Mouse (Mus musculus) heart, embryonic 10.5 days (tissue): ENCODE results near the gene Med13. TPM values are rescaled to one million over a fixed set of nuclear protein-coding genes. Genes with fewer than 3 reads are reported as not detected.
A peak's percentile ranks its signal among the peaks of the same experiment; 100 is the strongest.

Experiments used
- DNase-seq: peaks from one replicate; pipeline ENCODE4 v3.0.0-alpha.2; 2017; ENCODE audit warnings: low spot score
- H3K27ac ChIP-seq: fragments of 300-500 bp; sonication (generic); 2 replicates; pipeline ENCODE4 v1.5.1; 2016; ENCODE audit warnings: mild to moderate bottlenecking
- H3K27me3 ChIP-seq: fragments of 300-500 bp; sonication (generic); 2 replicates; pipeline ENCODE4 v1.6.1; 2016; ENCODE audit warnings: mild to moderate bottlenecking; ENCODE audit not compliant: poor library complexity, insufficient read depth, severe bottlenecking
- H3K36me3 ChIP-seq: fragments of 300-500 bp; sonication (generic); 2 replicates; pipeline ENCODE4 v1.6.1; 2016; ENCODE audit warnings: mild to moderate bottlenecking, moderate library complexity
- H3K4me1 ChIP-seq: fragments of 300-500 bp; sonication (generic); 2 replicates; pipeline ENCODE4 v1.6.1; 2016; ENCODE audit warnings: mild to moderate bottlenecking
- H3K4me3 ChIP-seq: fragments of 300-500 bp; sonication (generic); 2 replicates; pipeline ENCODE4 v1.5.1; 2016; ENCODE audit warnings: mild to moderate bottlenecking, moderate library complexity
- H3K9me3 ChIP-seq: fragments of 300-500 bp; sonication (generic); 2 replicates; pipeline ENCODE4 v1.6.1; 2016; ENCODE audit warnings: mild to moderate bottlenecking, moderate library complexity
- WGBS: fragments of 180-500 bp; shearing (Covaris S2); methylation state at CpG from one replicate; pipeline ENCODE4 v1.1.7; 2016; 5-methylcytosine and 5-hydroxymethylcytosine counted together
- polyA plus RNA-seq: library from polyadenylated mRNA; unstranded; fragments of >200 nt; fragmentation: Nextera tagmentation; extraction: Ambion mirVana; gene quantifications from 2 replicates; pipeline ENCODE4 v1.2.1, GENCODE M21; 2016

The Med13 gene
- polyA plus RNA-seq: 4.1 and 7.5 TPM in 2 replicates

GRCm38 (mm10) chr11:86356854-86357788, at the start of gene Med13:
Gene Med13 (minus strand): TSS chr11:86357602.
- peaks cover 15% of the 10 kb centered on the region; the same call in 1 of the 2 replicates for H3K4me1 ChIP-seq
- WGBS: 4% methylated on average over 66 of the region's 81 CpGs
- no peaks in the 10 kb centered on the region for H3K9me3 ChIP-seq
- peak within 1 kb of the TSS; percentile 99 for H3K27ac ChIP-seq
- peaks cover 26% of the 10 kb centered on the region for H3K36me3 ChIP-seq
- H3K4me3 ChIP-seq: peak within 1 kb of the TSS; percentile 96
- H3K27me3 ChIP-seq: no peaks in the 10 kb centered on the region
- DNase-seq: peak; percentile 81

- 69% methylated on average over 4 of the region's 4 CpGs for WGBS
- no peak overlapping the region for H3K4me3 ChIP-seq
- no peaks in the 10 kb centered on the region for H3K36me3 ChIP-seq
- H3K4me1 ChIP-seq: no peaks in the 10 kb centered on the region
- no peak for DNase-seq
- H3K27ac ChIP-seq: no peak overlapping the region
- no peaks in the 10 kb centered on the region for H3K9me3 ChIP-seq
- H3K27me3 ChIP-seq: no peaks in the 10 kb centered on the region
Measured at GRCm38 (mm10) chr11:86404590-86404989, 47.2 kb upstream of the Med13 start.

GRCm38 (mm10) chr11:86403845-86404244, 46.4 kb upstream of the Med13 start:
- Histone ChIP-seq H3K27me3 (no peaks in the 10 kb centered on the region), H3K27ac (no peak overlapping the region), H3K36me3 (no peaks in the 10 kb centered on the region), H3K4me3 (no peak overlapping the region), H3K4me1 (no peaks in the 10 kb centered on the region), H3K9me3 (no peaks in the 10 kb centered on the region)
- no peak for DNase-seq
- 86% methylated on average over 2 of the region's 2 CpGs for WGBS

GRCm38 (mm10) chr11:86399241-86400107, 42.1 kb upstream of the Med13 start:
- Histone ChIP-seq H3K36me3 (no peaks in the 10 kb centered on the region), H3K4me3 (no peak overlapping the region), H3K9me3 (no peaks in the 10 kb centered on the region), H3K4me1 (peaks cover 7% of the 10 kb centered on the region), H3K27ac (no peak overlapping the region), H3K27me3 (no peaks in the 10 kb centered on the region)
- DNase-seq: no peak
- 81% methylated on average over 9 of the region's 9 CpGs for WGBS

- WGBS: 80% methylated on average over 5 of the region's 5 CpGs
- no peaks in the 10 kb centered on the region for H3K27me3 ChIP-seq
- no peak overlapping the region for H3K4me3 ChIP-seq
- H3K4me1 ChIP-seq: peaks cover 9% of the 10 kb centered on the region
- no peaks in the 10 kb centered on the region for H3K36me3 ChIP-seq
- H3K27ac ChIP-seq: no peak overlapping the region
- no peak for DNase-seq
- no peaks in the 10 kb centered on the region for H3K9me3 ChIP-seq
Measured at GRCm38 (mm10) chr11:86396950-86397594, 39.7 kb upstream of the Med13 start.

- Histone ChIP-seq H3K27ac (no peak overlapping the region), H3K36me3 (no peaks in the 10 kb centered on the region), H3K4me3 (no peak overlapping the region), H3K9me3 (no peaks in the 10 kb centered on the region), H3K4me1 (peaks cover 15% of the 10 kb centered on the region), H3K27me3 (no peaks in the 10 kb centered on the region)
- WGBS: 61% methylated on average over 2 of the region's 2 CpGs
- no peak for DNase-seq
Measured at GRCm38 (mm10) chr11:86396518-86396917, 39.1 kb upstream of the Med13 start.

GRCm38 (mm10) chr11:86395513-86396125, 38.2 kb upstream of the Med13 start:
- H3K9me3 ChIP-seq: no peaks in the 10 kb centered on the region
- 5% methylated on average over 9 of the region's 9 CpGs for WGBS
- H3K4me3 ChIP-seq: peak overlapping the region; percentile 40
- no peaks in the 10 kb centered on the region for H3K36me3 ChIP-seq
- no peaks in the 10 kb centered on the region for H3K27me3 ChIP-seq
- peak; percentile 80 for DNase-seq
- H3K27ac ChIP-seq: peak overlapping the region; percentile 47; the same call in 1 of the 2 replicates
- H3K4me1 ChIP-seq: peaks cover 16% of the 10 kb centered on the region

- no peak overlapping the region for H3K27ac ChIP-seq
- 88% methylated on average over 4 of the region's 4 CpGs for WGBS
Measured at GRCm38 (mm10) chr11:86395100-86395499, 37.7 kb upstream of the Med13 start.

GRCm38 (mm10) chr11:86391687-86392086, 34.3 kb upstream of the Med13 start:
- Histone ChIP-seq H3K27me3 (no peaks in the 10 kb centered on the region), H3K27ac (0 out of 2 replicates have a peak overlapping the region, but pooled peaks have one; percentile 6), H3K4me3 (no peak overlapping the region), H3K36me3 (no peaks in the 10 kb centered on the region), H3K4me1 (peaks cover 25% of the 10 kb centered on the region), H3K9me3 (no peaks in the 10 kb centered on the region)
- DNase-seq: no peak
- WGBS: 67% methylated on average over 7 of the region's 7 CpGs

More at GRCm38 (mm10) chr11:86395100-86395499, 37.7 kb upstream of the Med13 start:
- DNase-seq: no peak
- H3K4me1 ChIP-seq: peaks cover 16% of the 10 kb centered on the region
- no peak overlapping the region; the same call in 1 of the 2 replicates for H3K4me3 ChIP-seq
- H3K36me3 ChIP-seq: no peaks in the 10 kb centered on the region
- H3K9me3 ChIP-seq: no peaks in the 10 kb centered on the region
- no peaks in the 10 kb centered on the region for H3K27me3 ChIP-seq

GRCm38 (mm10) chr11:86390308-86390707, 32.9 kb upstream of the Med13 start:
- Histone ChIP-seq H3K4me1 (peaks cover 20% of the 10 kb centered on the region), H3K4me3 (no peak overlapping the region), H3K9me3 (no peaks in the 10 kb centered on the region), H3K27me3 (no peaks in the 10 kb centered on the region), H3K36me3 (no peaks in the 10 kb centered on the region), H3K27ac (no peak overlapping the region)
- WGBS: 75% methylated on average over 1 of the region's 1 CpGs
- no peak for DNase-seq

GRCm38 (mm10) chr11:86389506-86389905, 32.1 kb upstream of the Med13 start:
- H3K36me3 ChIP-seq: no peaks in the 10 kb centered on the region
- H3K4me3 ChIP-seq: no peak overlapping the region
- H3K4me1 ChIP-seq: peaks cover 19% of the 10 kb centered on the region
- H3K27me3 ChIP-seq: no peaks in the 10 kb centered on the region
- H3K9me3 ChIP-seq: no peaks in the 10 kb centered on the region
- H3K27ac ChIP-seq: no peak overlapping the region
- 71% methylated on average over 4 of the region's 4 CpGs for WGBS
- DNase-seq: no peak

GRCm38 (mm10) chr11:86388821-86389480, 31.5 kb upstream of the Med13 start:
- 73% methylated on average over 13 of the region's 13 CpGs for WGBS
- H3K9me3 ChIP-seq: no peaks in the 10 kb centered on the region
- no peaks in the 10 kb centered on the region for H3K36me3 ChIP-seq
- peaks cover 19% of the 10 kb centered on the region for H3K4me1 ChIP-seq
- DNase-seq: no peak
- no peak overlapping the region for H3K27ac ChIP-seq
- no peaks in the 10 kb centered on the region for H3K27me3 ChIP-seq
- no peak overlapping the region for H3K4me3 ChIP-seq
